Mouse (Mus musculus) forebrain, embryonic 12.5 days (tissue): ENCODE results near the gene 4930539E08Rik. TPM values are rescaled to one million over a fixed set of nuclear protein-coding genes. Genes with fewer than 3 reads are reported as not detected.

ENCODE experiments used
- ATAC-seq: fragments of 200-750 bp; cut with Nextera tagmentation; 2 replicates; pipeline ENCODE4 v1.8.0; 2017; ENCODE audit warnings: moderate TSS enrichment; ENCODE audit not compliant: low FRiP score
- H3K27ac ChIP-seq: fragments of 300-500 bp; sonication (generic); 2 replicates; pipeline ENCODE4 v1.5.1; 2016; ENCODE audit warnings: mild to moderate bottlenecking
- H3K27me3 ChIP-seq: fragments of 300-500 bp; sonication (generic); 2 replicates; pipeline ENCODE4 v1.6.1; 2016; ENCODE audit warnings: mild to moderate bottlenecking
- H3K36me3 ChIP-seq: fragments of 300-500 bp; sonication (generic); replicated peaks from 2 replicates; pipeline ENCODE4 v1.6.1; 2016; ENCODE audit warnings: mild to moderate bottlenecking
- H3K4me1 ChIP-seq: fragments of 300-500 bp; sonication (generic); 2 replicates; pipeline ENCODE4 v1.6.1; 2016
- H3K4me2 ChIP-seq: fragments of 300-500 bp; sonication (generic); 2 replicates; pipeline ENCODE4 v1.6.1; 2016; ENCODE audit warnings: mild to moderate bottlenecking, moderate library complexity
- H3K4me3 ChIP-seq: fragments of 300-500 bp; sonication (generic); replicated peaks from 2 replicates; pipeline ENCODE4 v1.5.1; 2016; ENCODE audit warnings: mild to moderate bottlenecking
- H3K9ac ChIP-seq: fragments of 300-500 bp; sonication (generic); 2 replicates; pipeline ENCODE4 v1.6.1; 2016; ENCODE audit warnings: mild to moderate bottlenecking
- H3K9me3 ChIP-seq: fragments of 300-500 bp; sonication (generic); 2 replicates; pipeline ENCODE4 v1.6.1; 2016
- WGBS: fragments of 180-500 bp; shearing (Covaris S2); methylation state at CpG from one replicate; pipeline ENCODE4 v1.1.7; 2016; 5-methylcytosine and 5-hydroxymethylcytosine counted together
- polyA plus RNA-seq: library from polyadenylated mRNA; unstranded; fragments of >200 nt; fragmentation: Nextera tagmentation; extraction: Ambion mirVana; gene quantifications from 2 replicates; pipeline ENCODE4 v1.2.1, GENCODE M21; 2016

4930539E08Rik gene
- polyA plus RNA-seq, 1 experiment from 2014 or later: 0.23 TPM

DNA sequence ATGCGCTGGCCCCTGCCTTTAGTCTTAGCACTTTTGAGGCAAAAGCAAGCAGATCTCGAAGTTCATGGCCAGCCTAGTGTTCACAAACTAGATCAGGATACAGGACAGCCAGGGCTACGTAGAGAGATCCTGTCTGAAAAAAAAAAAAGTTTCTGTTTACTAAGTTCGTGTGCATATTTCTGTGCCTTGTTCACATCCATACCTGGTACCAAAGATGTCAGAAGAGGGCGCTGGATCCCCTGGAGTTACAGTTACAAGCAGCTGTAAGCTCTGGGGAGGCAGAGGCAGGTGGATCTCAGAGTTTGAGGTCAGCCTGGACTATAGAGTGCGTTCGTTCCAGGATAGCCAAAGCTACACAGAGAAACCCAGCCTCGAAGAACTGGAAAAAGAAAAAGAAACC is 32.3 kb downstream of the 4930539E08Rik start:
- H3K4me2 ChIP-seq: peak overlapping the region; percentile 35
- peaks cover 26% of the 10 kb centered on the region for H3K27me3 ChIP-seq
- no peaks in the 10 kb centered on the region for H3K36me3 ChIP-seq
- no peak overlapping the region for H3K27ac ChIP-seq
- peaks cover 5% of the 10 kb centered on the region for H3K4me1 ChIP-seq
- no peak for ATAC-seq
- H3K4me3 ChIP-seq: no peak overlapping the region
- no peak overlapping the region for H3K9ac ChIP-seq
- no peaks in the 10 kb centered on the region for H3K9me3 ChIP-seq
- 61% methylated on average over 8 of the region's 8 CpGs for WGBS

GRCm38 (mm10) chr17:28882316-28882715 is 32.8 kb downstream of the 4930539E08Rik start:
- Histone ChIP-seq H3K4me1 (peaks cover 5% of the 10 kb centered on the region), H3K4me3 (0 out of 2 replicates have a peak overlapping the region, but pooled peaks have one; percentile 11), H3K27ac (no peak overlapping the region), H3K9ac (no peak overlapping the region), H3K36me3 (no peaks in the 10 kb centered on the region), H3K27me3 (peaks cover 26% of the 10 kb centered on the region), H3K9me3 (no peaks in the 10 kb centered on the region), H3K4me2 (peak overlapping the region; percentile 35)
- whole genome bisulfite sequencing: 6% methylated on average over 12 of the region's 12 CpGs
- ATAC-seq: peak; percentile 76

GRCm38 (mm10) chr17:28879931-28880391 is 35.2 kb downstream of the 4930539E08Rik start:
- Histone ChIP-seq H3K4me2 (peak overlapping the region; percentile 36), H3K27me3 (peaks cover 32% of the 10 kb centered on the region), H3K9me3 (no peaks in the 10 kb centered on the region), H3K4me3 (0 out of 2 replicates have a peak overlapping the region, but pooled peaks have one; percentile 0), H3K4me1 (peaks cover 8% of the 10 kb centered on the region), H3K27ac (no peak overlapping the region), H3K9ac (no peak overlapping the region), H3K36me3 (no peaks in the 10 kb centered on the region)
- 6% methylated on average over 18 of the region's 18 CpGs for WGBS
- no peak for ATAC-seq

DNA sequence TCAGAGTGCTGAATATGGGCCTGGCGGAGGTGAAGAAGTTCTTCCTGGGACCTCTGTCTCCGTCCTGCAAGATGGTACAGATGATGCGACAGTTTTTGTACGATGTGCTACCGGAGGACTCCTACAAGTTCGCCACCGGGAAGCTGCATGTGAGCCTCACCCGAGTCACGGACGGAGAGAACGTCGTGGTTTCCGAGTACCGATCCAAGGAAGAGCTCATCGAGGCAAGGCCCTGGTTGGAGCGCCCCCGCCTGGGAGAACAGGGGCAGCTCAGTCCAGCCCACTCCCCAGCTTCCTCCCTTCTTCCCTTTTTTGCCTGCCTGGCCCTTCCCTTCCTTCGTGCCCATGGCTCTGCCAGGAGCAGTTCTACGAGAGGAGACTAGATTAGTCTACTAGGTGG is 38.3 kb downstream of the 4930539E08Rik start:
- 16% methylated on average over 19 of the region's 19 CpGs for WGBS
- no peaks in the 10 kb centered on the region for H3K9me3 ChIP-seq
- H3K4me3 ChIP-seq: no peak overlapping the region
- peaks cover 29% of the 10 kb centered on the region for H3K27me3 ChIP-seq
- no peak for ATAC-seq
- H3K9ac ChIP-seq: peak overlapping the region; percentile 17; the same call in 1 of the 2 replicates
- peak overlapping the region; percentile 35 for H3K4me2 ChIP-seq
- no peaks in the 10 kb centered on the region for H3K36me3 ChIP-seq
- H3K27ac ChIP-seq: no peak overlapping the region
- H3K4me1 ChIP-seq: peaks cover 8% of the 10 kb centered on the region

DNA sequence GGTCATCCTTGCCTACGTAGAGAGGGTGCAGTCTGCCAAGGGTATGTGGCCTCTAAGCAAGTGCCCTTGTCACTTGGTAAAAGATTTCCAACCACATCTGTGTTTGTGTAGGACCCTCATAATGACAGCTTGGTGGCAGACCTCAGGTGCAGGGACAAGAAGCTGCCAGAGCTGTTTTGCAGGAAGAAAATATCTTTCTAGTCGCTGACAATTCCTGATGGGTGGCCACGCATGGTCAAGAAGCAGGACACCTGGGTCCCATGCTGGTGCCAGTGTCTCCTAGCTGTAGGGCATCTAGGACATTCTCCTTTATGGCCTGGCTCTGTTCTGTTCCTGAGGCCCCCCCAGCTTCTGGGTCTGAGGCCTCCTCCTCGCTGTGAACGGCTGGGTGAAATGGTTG is 38.8 kb downstream of the 4930539E08Rik start:
- Histone ChIP-seq H3K4me3 (no peak overlapping the region), H3K27me3 (peaks cover 26% of the 10 kb centered on the region), H3K4me2 (peak overlapping the region; percentile 35; the same call in 1 of the 2 replicates), H3K9me3 (no peaks in the 10 kb centered on the region), H3K36me3 (no peaks in the 10 kb centered on the region), H3K4me1 (peaks cover 8% of the 10 kb centered on the region), H3K9ac (peak overlapping the region; percentile 17; the same call in 1 of the 2 replicates), H3K27ac (no peak overlapping the region)
- WGBS: 72% methylated on average over 5 of the region's 5 CpGs
- ATAC-seq: no peak

DNA sequence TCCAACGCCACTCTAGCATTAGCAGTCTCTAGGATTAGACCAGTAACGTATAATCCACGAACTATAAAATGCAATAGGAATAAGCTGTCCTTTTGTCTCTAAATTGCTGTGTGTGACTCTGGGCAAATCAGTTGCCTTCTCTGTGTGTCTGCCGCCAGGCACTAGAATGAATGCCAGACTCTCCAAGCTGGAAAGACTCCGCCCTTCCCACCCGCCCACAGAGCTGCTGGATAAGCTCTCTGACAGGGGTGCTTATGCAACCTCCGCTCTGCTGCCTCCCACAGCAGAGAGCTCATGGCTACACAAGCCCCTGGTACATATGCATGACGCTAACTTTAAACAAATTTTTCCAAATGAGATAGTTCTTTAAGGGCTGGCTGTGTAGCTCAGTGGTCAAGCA is 39.8 kb downstream of the 4930539E08Rik start:
- Histone ChIP-seq H3K4me1 (peaks cover 8% of the 10 kb centered on the region), H3K9me3 (no peaks in the 10 kb centered on the region), H3K9ac (no peak overlapping the region), H3K4me2 (no peak overlapping the region), H3K27ac (no peak overlapping the region), H3K27me3 (peaks cover 16% of the 10 kb centered on the region), H3K36me3 (no peaks in the 10 kb centered on the region), H3K4me3 (no peak overlapping the region)
- no peak for ATAC-seq
- WGBS: 50% methylated on average over 8 of the region's 8 CpGs

DNA sequence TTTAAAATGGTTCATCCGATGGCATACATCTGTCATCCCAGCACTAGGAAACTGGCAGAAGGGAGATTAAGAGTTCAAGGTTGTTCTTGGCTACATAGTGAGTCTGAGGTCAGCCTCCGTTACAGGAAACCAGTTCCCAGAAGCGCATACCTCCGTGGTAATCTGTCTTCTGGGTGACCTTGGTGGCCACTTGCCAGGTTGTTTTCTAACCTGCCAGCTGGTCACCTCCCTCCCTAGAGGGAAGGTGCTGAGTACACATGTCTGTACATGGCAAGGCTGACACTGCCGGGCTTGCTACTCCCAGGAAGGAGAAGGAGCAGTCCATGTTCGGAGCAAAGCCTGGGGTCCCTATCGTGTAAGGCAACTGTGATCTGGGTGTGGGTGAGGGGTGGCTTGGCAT is 40.3 kb downstream of the 4930539E08Rik start:
- no peak for ATAC-seq

DNA sequence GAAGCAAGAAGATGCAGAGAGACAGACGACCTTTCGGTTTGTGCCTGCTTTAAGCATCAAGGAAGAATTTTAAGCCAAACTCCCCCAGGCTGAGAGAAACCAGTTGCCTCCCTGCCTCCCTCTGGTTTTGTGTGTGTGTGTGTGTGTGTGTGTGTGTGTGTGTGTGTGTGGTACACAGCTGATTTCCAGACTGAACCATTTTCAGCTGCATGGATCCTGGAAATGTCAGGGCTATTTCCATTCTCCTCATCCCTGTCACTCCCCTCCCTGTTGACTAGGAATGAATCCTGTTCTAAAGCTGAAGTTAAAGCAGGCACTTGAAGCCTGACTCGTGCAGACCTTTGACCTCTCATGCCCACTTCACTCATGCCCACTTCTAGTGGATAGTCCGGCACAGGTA is 40.9 kb downstream of the 4930539E08Rik start:
- H3K27ac ChIP-seq: no peak overlapping the region
- H3K4me2 ChIP-seq: no peak overlapping the region
- H3K9ac ChIP-seq: no peak overlapping the region
- H3K9me3 ChIP-seq: no peaks in the 10 kb centered on the region
- no peak overlapping the region for H3K4me3 ChIP-seq
- ATAC-seq: no peak
- peaks cover 12% of the 10 kb centered on the region for H3K27me3 ChIP-seq
- WGBS: 81% methylated on average over 4 of the region's 4 CpGs
- H3K4me1 ChIP-seq: peaks cover 15% of the 10 kb centered on the region
- no peaks in the 10 kb centered on the region for H3K36me3 ChIP-seq

More for the DNA sequence above, 40.3 kb downstream of the 4930539E08Rik start:
- Histone ChIP-seq H3K4me2 (no peak overlapping the region), H3K36me3 (no peaks in the 10 kb centered on the region), H3K9me3 (no peaks in the 10 kb centered on the region), H3K27ac (no peak overlapping the region), H3K4me3 (no peak overlapping the region), H3K27me3 (peaks cover 12% of the 10 kb centered on the region), H3K9ac (no peak overlapping the region), H3K4me1 (peaks cover 9% of the 10 kb centered on the region)
- WGBS: 88% methylated on average over 7 of the region's 7 CpGs

DNA sequence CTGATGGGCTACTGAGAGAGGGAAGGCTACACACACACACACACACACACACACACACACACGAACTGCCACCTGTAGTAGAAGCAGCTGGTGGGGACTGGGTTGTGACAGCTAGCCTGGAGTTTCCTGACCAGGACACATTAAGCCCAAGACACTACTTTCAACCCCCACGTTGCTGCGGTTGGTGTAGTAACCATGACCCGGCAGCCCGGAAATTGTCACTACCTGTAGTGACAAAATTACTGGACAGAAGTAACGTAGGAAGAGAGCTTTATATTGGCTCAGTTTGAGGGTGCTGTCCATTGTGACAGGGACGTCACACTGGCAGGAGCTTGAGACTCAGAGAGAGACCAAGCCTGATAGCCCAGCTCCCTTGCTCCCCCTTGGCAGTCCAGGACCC is 42.8 kb downstream of the 4930539E08Rik start:
- no peaks in the 10 kb centered on the region for H3K36me3 ChIP-seq
- H3K4me3 ChIP-seq: no peak overlapping the region
- H3K4me2 ChIP-seq: no peak overlapping the region
- H3K4me1 ChIP-seq: peaks cover 16% of the 10 kb centered on the region
- 86% methylated on average over 7 of the region's 7 CpGs for WGBS
- ATAC-seq: no peak
- no peaks in the 10 kb centered on the region for H3K9me3 ChIP-seq
- H3K27ac ChIP-seq: no peak overlapping the region
- no peak overlapping the region for H3K9ac ChIP-seq
- H3K27me3 ChIP-seq: peaks cover 6% of the 10 kb centered on the region

- 84% methylated on average over 11 of the region's 11 CpGs for WGBS
- no peaks in the 10 kb centered on the region for H3K9me3 ChIP-seq
- no peak overlapping the region for H3K4me3 ChIP-seq
- H3K9ac ChIP-seq: no peak overlapping the region
- ATAC-seq: no peak
- H3K27me3 ChIP-seq: peaks cover 6% of the 10 kb centered on the region
- H3K4me1 ChIP-seq: peaks cover 14% of the 10 kb centered on the region
- no peak overlapping the region for H3K27ac ChIP-seq
- H3K4me2 ChIP-seq: no peak overlapping the region
- H3K36me3 ChIP-seq: no peaks in the 10 kb centered on the region
Measured at GRCm38 (mm10) chr17:28871831-28872230, 43.3 kb downstream of the 4930539E08Rik start.

GRCm38 (mm10) chr17:28870435-28870834 is 44.7 kb downstream of the 4930539E08Rik start:
- Histone ChIP-seq H3K36me3 (no peaks in the 10 kb centered on the region), H3K27me3 (no peaks in the 10 kb centered on the region; the same call in 1 of the 2 replicates), H3K4me2 (no peak overlapping the region), H3K27ac (peak overlapping the region; percentile 78; the same call in 1 of the 2 replicates), H3K4me3 (no peak overlapping the region), H3K9me3 (no peaks in the 10 kb centered on the region), H3K9ac (no peak overlapping the region), H3K4me1 (peaks cover 13% of the 10 kb centered on the region)
- ATAC-seq: no peak
- WGBS: 69% methylated on average over 5 of the region's 5 CpGs

DNA sequence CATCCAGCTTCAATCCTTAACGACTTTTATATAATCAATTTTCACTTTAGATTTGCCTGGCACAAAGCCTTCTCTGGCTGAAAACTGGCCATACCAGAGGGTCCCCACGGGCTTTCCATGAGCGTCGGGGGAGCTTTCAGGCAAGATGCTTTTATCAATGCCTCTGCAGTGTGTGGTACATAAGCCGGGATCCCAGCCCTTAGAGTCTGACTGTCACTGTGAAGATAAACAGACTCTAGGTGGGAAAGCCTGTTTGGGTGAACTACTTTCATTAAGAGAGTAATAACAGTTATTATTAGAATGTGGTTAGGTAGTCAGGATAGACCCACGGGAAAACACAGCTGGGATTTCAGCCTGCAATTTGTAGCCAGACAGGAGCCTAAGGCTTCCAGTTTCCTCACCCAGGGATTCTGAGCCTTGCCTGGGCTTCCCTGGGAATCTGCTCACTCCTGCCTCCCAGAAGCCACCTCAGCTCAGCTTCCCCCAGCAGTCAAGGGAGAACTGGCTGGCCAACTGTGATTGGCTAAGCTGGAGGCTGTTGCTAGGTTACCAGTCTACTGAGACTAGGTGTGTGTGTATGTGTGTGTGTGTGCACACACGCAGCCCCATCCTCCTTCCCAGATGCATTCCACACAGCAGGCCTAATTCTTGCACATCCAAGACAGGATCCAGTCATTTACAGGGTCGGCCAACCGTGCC is 45.6 kb downstream of the 4930539E08Rik start:
- Histone ChIP-seq H3K4me1 (peaks cover 13% of the 10 kb centered on the region), H3K4me3 (no peak overlapping the region), H3K9me3 (no peaks in the 10 kb centered on the region), H3K27me3 (no peaks in the 10 kb centered on the region; the same call in 1 of the 2 replicates), H3K36me3 (no peaks in the 10 kb centered on the region), H3K27ac (peak overlapping the region; percentile 78), H3K4me2 (no peak overlapping the region), H3K9ac (no peak overlapping the region)
- 69% methylated on average over 9 of the region's 9 CpGs for WGBS
- ATAC-seq: peak; percentile 91

GRCm38 (mm10) chr17:28867381-28867780 is 47.7 kb downstream of the 4930539E08Rik start:
- H3K4me2 ChIP-seq: no peak overlapping the region
- H3K4me1 ChIP-seq: peaks cover 13% of the 10 kb centered on the region
- no peak overlapping the region for H3K27ac ChIP-seq
- WGBS: 93% methylated on average over 4 of the region's 4 CpGs
- no peak overlapping the region for H3K4me3 ChIP-seq
- H3K9ac ChIP-seq: no peak overlapping the region
- H3K36me3 ChIP-seq: no peaks in the 10 kb centered on the region
- H3K27me3 ChIP-seq: no peaks in the 10 kb centered on the region; the same call in 1 of the 2 replicates
- ATAC-seq: no peak
- H3K9me3 ChIP-seq: no peaks in the 10 kb centered on the region
